Mouse (Mus musculus): Measurements from ENCODE around the gene Ddx59.
A peak's percentile ranks its signal among the peaks of the same experiment; 100 is the strongest.

The Ddx59 gene

DNA sequence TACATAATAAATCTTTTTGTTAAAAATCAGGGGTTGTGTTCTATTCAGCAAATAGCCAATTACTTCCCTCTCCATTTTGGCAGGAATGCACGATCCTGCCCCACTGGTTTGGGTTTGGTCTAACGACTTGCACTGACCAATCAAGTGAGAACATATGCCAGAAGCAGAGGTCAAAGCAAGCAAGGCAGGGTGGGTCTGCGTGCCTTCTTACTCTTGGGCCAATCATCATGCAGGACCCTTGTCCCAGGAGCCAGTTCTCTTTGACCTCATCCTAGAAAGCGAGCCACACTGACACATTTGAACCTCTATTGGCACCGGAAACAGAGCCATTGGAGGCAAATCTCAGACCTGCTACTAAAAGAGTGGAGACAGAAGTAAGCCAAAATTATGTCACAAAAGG is 35.1 kb downstream of the Ddx59 start:
- no peak for DNase-seq

DNA sequence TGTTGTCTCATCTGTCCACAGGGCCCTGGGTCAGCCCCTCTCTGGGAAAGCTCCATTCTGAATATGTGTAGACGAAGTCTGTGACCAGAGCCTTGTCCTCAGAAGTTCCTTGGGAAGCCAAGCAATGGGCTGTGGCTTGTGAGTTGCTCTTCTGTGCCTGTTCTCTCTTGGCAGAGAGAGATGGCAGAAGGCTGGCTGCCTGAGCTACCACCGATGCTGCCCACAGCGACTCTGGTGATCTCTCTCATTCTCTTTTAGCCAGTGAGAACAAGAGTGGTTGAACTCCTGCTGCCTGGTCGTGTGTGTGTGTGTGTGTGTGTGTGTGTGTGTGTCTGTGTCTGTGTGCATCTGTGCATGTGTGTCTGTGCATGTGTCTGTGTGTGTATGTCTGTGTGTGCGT is 37.4 kb downstream of the Ddx59 start:
- DNase-seq = no peak

DNA sequence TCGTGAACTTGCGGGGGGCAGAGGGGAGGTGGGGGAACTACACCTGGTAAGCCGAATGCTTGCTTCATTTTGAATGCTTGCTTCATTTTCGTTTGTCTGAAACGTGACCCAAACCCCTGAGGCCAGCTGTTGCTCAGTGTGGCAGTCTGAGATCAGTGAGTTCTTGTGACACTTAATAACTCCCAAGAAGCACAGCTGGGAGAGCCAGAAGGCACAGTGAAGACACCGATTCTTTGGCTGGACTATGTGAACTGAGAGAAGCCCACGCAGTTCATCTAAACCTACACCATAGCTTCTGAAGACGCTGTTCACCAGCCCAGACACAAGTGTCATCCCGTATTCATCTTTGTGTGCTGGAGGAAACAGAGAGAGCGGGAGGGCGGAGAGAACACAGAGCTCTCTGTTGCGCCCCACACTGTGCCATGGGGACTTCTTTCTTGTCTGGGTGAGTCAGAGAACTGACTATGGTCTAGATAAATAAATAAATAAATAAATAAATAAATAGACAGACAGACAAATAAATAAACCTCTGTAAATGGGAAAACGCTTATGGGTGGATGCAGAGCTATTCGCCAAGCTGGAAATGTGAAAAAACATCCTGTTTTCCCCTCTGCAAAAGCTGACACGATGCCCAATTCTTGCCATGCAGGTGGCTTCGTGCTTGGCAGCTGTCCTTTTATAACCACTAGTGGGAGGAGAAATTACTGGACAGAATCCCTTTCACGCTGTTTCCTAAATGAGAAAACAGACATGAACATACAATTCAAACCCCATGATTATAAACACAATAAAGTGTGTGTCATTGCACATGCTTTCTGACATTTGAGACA is 40.9 kb downstream of the Ddx59 start:
- no peak for DNase-seq

DNA sequence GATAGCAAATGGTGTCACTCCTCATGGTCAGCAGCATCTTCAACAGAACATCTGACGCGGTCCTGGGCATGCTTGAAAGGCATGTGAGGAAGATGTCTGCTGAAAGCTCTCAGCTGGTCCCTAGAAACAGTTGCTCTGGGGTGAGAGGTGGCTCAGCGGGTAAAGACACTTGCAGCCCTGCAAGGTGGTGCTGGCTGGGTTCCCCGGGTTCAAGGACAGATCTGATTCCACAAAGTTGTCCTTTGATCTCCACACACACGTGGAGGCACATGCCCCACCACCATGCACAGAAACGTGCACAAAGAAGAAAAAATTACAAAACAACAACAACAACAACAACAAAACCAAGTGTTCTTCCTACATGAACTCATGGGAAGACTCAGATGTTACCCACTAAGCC is 41.7 kb downstream of the Ddx59 start:
- DNase-seq = no peak

DNA sequence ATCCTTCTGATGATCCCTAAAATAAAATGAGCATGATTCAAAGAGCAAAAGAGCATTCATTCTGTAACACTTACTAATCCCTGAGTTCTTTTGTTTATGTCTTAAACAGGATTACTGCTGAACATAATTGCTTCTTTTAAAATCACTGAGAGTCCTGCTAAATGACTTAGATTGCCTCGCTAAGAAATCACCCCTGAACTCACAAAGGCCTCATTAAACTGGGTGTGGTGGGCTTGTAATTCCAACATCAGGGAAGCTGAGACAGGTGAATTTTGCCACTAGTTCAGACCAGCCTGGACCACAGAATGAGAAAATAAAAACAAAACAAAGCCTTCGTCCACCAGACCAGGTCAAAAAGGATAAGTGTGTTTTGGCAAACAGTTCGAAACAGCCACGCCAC is 42.3 kb downstream of the Ddx59 start:
- DNase-seq = no peak

DNA sequence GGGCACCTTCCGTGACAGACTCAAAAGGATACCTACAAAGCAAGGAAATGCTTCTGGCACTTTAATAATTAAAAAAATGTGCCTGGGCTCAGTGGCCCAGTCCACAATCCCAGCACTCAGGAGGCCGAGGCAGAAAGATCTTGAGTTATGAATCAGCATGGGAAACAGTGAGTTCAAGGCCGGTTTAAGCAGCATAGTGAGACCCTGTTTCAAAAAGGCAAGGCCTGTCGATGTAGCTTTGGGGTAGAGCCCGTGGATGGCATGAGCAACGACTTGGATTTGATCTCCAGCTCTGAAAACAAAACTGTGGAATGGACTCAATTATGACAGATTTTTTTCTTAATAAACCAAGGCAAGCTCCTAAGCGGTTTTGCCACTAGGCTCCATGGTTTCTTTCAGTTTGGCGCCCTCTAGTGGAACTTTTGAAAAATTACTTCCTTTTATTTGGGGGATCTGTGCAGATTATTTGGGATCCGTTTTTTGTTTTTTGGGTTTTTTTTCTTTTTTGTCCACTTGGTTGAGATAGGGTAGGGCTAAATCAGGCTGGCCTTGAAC is 43.7 kb downstream of the Ddx59 start:
- DNase-seq = peak; percentile 19

DNA sequence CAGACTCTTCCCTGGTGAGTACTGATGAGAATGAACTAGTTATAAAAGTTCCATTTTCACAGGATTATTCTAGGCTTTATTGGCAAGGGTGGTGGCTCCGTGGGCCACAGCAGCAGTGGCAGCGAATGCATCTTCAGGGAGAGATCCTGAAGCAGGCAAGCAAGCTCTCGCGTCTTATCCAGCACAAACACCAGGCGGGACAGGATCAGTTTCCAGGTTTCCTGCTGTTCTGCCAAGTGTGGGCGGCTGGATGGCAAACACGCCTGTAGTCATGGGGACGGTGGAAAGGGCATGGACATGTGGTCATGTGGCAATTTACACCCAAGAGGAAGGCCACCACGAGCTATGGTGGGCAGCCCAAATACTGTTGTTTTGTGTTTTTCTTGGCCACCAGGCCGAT is 47.4 kb downstream of the Ddx59 start:
- no peak for DNase-seq

DNA sequence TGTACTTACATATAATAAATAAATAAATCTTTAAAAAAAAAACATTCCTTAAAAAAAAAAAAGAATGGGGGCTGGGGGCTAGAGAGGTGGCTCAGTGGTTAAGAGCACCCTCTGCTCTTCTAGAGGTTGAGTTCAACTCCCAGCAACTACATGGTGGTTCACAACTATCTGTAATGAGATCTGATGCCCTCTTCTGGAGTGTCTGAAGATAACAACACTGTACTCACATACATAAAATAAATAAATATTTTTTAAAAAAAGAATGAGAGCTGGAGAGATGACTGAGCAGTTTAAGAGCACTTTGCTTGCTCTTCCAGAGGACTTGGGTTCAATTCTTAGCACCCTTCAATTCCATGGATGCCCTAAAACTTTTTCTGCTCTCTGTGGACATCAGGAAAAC is 50.1 kb downstream of the Ddx59 start:
- no peak for DNase-seq

DNA sequence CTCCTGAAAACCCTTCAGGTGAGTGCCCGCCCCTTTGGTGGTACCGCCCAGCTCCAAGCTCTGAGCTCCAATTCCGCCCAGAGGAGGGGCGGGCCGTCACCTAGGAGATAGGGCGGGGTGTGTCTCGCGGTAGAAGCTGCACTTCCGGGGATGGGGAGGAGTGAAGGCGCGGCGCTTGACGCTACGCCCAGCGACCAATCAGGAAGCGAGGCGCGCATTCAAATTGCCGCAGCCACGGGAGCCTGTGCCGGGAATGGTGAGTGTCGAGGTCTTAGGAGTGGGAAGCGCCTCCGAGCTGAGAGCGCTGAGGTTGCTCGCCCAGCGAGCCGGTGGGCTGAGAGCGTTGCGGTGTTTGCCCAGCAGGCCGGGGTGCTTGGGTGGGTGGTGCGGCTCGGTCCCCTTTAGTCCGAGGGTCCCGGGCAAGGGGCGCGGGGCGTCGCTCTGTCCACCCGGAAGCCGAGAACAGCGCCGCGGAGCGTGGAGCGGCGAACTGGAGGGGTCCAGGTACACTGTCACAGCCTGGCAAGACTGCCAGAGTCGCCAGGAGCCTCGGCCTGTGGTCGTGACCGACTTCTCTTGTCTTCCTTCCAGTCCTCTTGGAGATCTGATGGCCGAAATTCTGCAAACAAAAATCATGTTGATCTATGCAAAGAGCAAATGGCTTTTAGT is 51.2 kb downstream of the Ddx59 start, which contains the start of gene Kif14:
Kif14 (plus strand) TSS at position 201 of the 669 bp plus-strand sequence.
- DNase-seq = peak; percentile 95

DNA sequence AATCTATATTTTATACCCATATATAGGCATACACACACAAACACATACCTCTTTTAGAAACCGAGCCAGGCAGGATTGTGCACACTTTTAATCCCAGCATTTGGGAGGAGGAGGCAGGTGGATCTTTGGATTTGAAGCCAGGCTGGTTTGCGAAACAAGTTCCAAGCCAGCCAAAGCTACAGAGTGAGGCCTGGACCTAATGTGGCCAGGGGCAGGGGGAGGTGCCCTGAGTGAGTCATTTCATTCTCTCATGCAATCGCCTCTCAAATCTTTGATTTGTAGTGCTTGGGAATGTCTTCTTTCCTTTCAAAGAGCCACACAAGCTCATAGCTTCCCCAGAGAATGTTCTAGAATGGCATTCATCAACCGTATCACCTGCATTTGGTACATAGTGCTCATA is 54.3 kb downstream of the Ddx59 start:
- no peak for DNase-seq

DNA sequence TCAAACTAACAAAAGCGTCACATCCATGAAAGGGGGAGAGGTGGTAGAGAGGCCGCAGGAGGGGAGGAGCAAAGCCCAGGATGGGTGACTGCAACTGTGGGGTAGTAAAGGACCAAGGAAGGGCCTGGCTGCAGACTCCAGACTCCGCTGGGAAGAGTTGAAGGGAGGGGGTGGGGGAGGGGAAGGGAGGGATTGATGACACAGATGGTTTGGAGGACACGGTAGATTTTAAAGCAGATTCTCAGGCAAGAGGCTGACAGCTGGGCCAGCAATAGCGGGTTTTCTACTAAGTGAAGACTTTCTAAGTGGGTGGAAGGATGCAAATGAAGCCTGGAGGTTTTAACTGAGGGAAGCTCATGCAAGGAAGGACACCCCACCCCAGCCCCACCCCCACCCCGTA is 55.4 kb downstream of the Ddx59 start:
- DNase-seq = no peak
